Mouse (Mus musculus) spleen, embryonic (tissue): Measurements from ENCODE around the gene Sipa1l1.

ENCODE experiments used
- CTCF ChIA-PET: fragments of 350-600 bp; sonication (Branson Sonifier 250); formaldehyde crosslinking; loops from one replicate; lab custom pipeline; 2022; lab: Charles Lee

The Sipa1l1 gene

GRCm38 (mm10) chr12:82324621-82325020 lies 155.5 kb downstream of the Sipa1l1 start:
- CTCF ChIA-PET = interaction anchor here (0.6 to 0.7 kb wide), 2 partner anchors 191 to 222 kb away, joined by 3 to 5 read pairs; no protein-coding TSS in a partner anchor

GRCm38 (mm10) chr12:82325502-82325901 lies 156.4 kb downstream of the Sipa1l1 start:
- CTCF ChIA-PET = interaction anchor here (0.6 kb wide), 1 partner anchor 399 kb away, joined by 6 read pairs; no protein-coding TSS in a partner anchor

GRCm38 (mm10) chr12:82326438-82326837 lies 157.3 kb downstream of the Sipa1l1 start:
- CTCF ChIA-PET = no interaction called here

- CTCF ChIA-PET = no interaction called here
These were observed 159.0 kb downstream of the Sipa1l1 start for GRCm38 (mm10) chr12:82328112-82328511.

- CTCF ChIA-PET = no interaction called here
These were observed 163.9 kb downstream of the Sipa1l1 start for GRCm38 (mm10) chr12:82332836-82333614.

GRCm38 (mm10) chr12:82333999-82334398 lies 164.9 kb downstream of the Sipa1l1 start:
- CTCF ChIA-PET = no interaction called here

- CTCF ChIA-PET = no interaction called here
These were observed 165.4 kb downstream of the Sipa1l1 start for GRCm38 (mm10) chr12:82334550-82334949.

GRCm38 (mm10) chr12:82335095-82335494 lies 166.0 kb downstream of the Sipa1l1 start:
- CTCF ChIA-PET = no interaction called here

- CTCF ChIA-PET = no interaction called here
These were observed 169.4 kb downstream of the Sipa1l1 start for GRCm38 (mm10) chr12:82338550-82338949.

GRCm38 (mm10) chr12:82339221-82339861 lies 170.2 kb downstream of the Sipa1l1 start:
- CTCF ChIA-PET = no interaction called here

GRCm38 (mm10) chr12:82340196-82340918 lies 171.2 kb downstream of the Sipa1l1 start:
- CTCF ChIA-PET = no interaction called here

GRCm38 (mm10) chr12:82341181-82341580 lies 172.1 kb downstream of the Sipa1l1 start:
- CTCF ChIA-PET = no interaction called here

- CTCF ChIA-PET = no interaction called here
These were observed 172.6 kb downstream of the Sipa1l1 start for GRCm38 (mm10) chr12:82341696-82342095.

GRCm38 (mm10) chr12:82350082-82350481 lies 181.0 kb downstream of the Sipa1l1 start:
- CTCF ChIA-PET = no interaction called here

- CTCF ChIA-PET = no interaction called here
These were observed 181.8 kb downstream of the Sipa1l1 start for GRCm38 (mm10) chr12:82350891-82351290.

GRCm38 (mm10) chr12:82353660-82354059 lies 184.5 kb downstream of the Sipa1l1 start:
- CTCF ChIA-PET = no interaction called here

GRCm38 (mm10) chr12:82355419-82356149 lies 186.5 kb downstream of the Sipa1l1 start:
- CTCF ChIA-PET = no interaction called here

- CTCF ChIA-PET = no interaction called here
These were observed 187.4 kb downstream of the Sipa1l1 start for GRCm38 (mm10) chr12:82356476-82356875.

GRCm38 (mm10) chr12:82357431-82357830 lies 188.3 kb downstream of the Sipa1l1 start:
- CTCF ChIA-PET = no interaction called here

- CTCF ChIA-PET = no interaction called here
These were observed 193.7 kb downstream of the Sipa1l1 start for GRCm38 (mm10) chr12:82362796-82363195.

- CTCF ChIA-PET = no interaction called here
These were observed 195.1 kb downstream of the Sipa1l1 start for GRCm38 (mm10) chr12:82364186-82364585.
